Mouse (Mus musculus) CH12.LX (cell line): Measurements from ENCODE around the gene Ptprk. TPM values are rescaled to one million over a fixed set of nuclear protein-coding genes. Genes with fewer than 3 reads are reported as not detected.

ENCODE experiments used
- DNase-seq: peaks from one replicate; pipeline ENCODE4 v3.0.0-alpha.2; 2013; ENCODE audit errors: extremely low read depth
- H3K27ac ChIP-seq: 2 replicates; pipeline ENCODE4 v1.5.1; 2012; ENCODE audit warnings: low read depth, mild to moderate bottlenecking, control low read depth, moderate library complexity; ENCODE audit not compliant: insufficient read depth
- H3K27me3 ChIP-seq: replicated peaks from 2 replicates; pipeline ENCODE3; 2012; ENCODE audit warnings: inconsistent platforms
- H3K36me3 ChIP-seq, 2 experiments: replicated peaks in 1 of 2; 2 replicates each; pipeline versions ENCODE3 to v1.6.1; 2012; ENCODE audit warnings: inconsistent platforms in 1 of 2, low read length in 1 of 2, mild to moderate bottlenecking in 1 of 2, mixed read lengths in 1 of 2, moderate library complexity in 1 of 2; ENCODE audit not compliant: control insufficient read depth in 1 of 2, insufficient read depth in 1 of 2
- H3K4me1 ChIP-seq, 2 experiments: 2 replicates each; pipeline ENCODE4 v1.6.1; 2012; ENCODE audit warnings: inconsistent platforms in 1 of 2, moderate library complexity in 1 of 2; ENCODE audit not compliant: insufficient read depth in 2 of 2, control insufficient read depth in 1 of 2
- H3K4me2 ChIP-seq: 2 replicates; pipeline ENCODE4 v1.6.1; 2012; ENCODE audit warnings: low read depth, mild to moderate bottlenecking, control low read depth; ENCODE audit not compliant: poor library complexity, insufficient read depth, severe bottlenecking
- H3K4me3 ChIP-seq, 3 experiments: fragments of 150-350 bp in 1 of 3; sonication (generic) in 1 of 3; replicated peaks in 1 of 3; 2 replicates each; pipeline versions ENCODE3 to v1.5.1; 2011 to 2012; ENCODE audit warnings: low read depth in 2 of 3, low read length in 2 of 3, mild to moderate bottlenecking in 2 of 3, moderate library complexity in 2 of 3, control low read depth in 1 of 3, improper control_type of control experiment in 1 of 3, inconsistent platforms in 1 of 3, mixed read lengths in 1 of 3; ENCODE audit not compliant: poor library complexity in 1 of 3
- H3K79me2 ChIP-seq: replicated peaks from 2 replicates; pipeline ENCODE4 v1.6.1; 2012; ENCODE audit warnings: mild to moderate bottlenecking, moderate library complexity; ENCODE audit not compliant: control insufficient read depth, poor library complexity, insufficient read depth, severe bottlenecking; ENCODE audit errors: extremely low read depth
- H3K9ac ChIP-seq: 2 replicates; pipeline ENCODE4 v1.6.1; 2012; ENCODE audit warnings: low read depth, mild to moderate bottlenecking, control low read depth, moderate library complexity; ENCODE audit not compliant: insufficient read depth
- H3K9me3 ChIP-seq: replicated peaks from 2 replicates; pipeline ENCODE3; 2012; ENCODE audit warnings: low read length, inconsistent platforms, mixed read lengths
- CTCF ChIP-seq, 2 experiments: IDR thresholded peaks in 1 of 2; conservative IDR thresholded peaks in 1 of 2; 2 replicates each; pipeline ENCODE4 v1.5.1; 2011 to 2012; ENCODE audit warnings: low read depth in 2 of 2, low read length in 2 of 2, improper control_type of control experiment in 1 of 2, inconsistent platforms in 1 of 2, mild to moderate bottlenecking in 1 of 2, moderate library complexity in 1 of 2
- ELF1 ChIP-seq: IDR thresholded peaks from 2 replicates; pipeline ENCODE4 v1.6.1; 2014; ENCODE audit warnings: low read depth, mild to moderate bottlenecking, inconsistent platforms, low read length, improper control_type of control experiment
- EP300 ChIP-seq: IDR thresholded peaks from 2 replicates; pipeline ENCODE4 v1.6.1; 2011; ENCODE audit warnings: low read length, improper control_type of control experiment
- ETS1 ChIP-seq: conservative IDR thresholded peaks from 2 replicates; pipeline ENCODE4 v1.6.1; 2012; ENCODE audit warnings: low read depth, mild to moderate bottlenecking, inconsistent platforms, low read length, improper control_type of control experiment, moderate library complexity
- GABPA ChIP-seq: IDR thresholded peaks from 2 replicates; pipeline ENCODE4 v1.6.1; 2012; ENCODE audit warnings: low read depth, low read length, improper control_type of control experiment, inconsistent platforms; ENCODE audit not compliant: insufficient replicate concordance
- HCFC1 ChIP-seq: IDR thresholded peaks from 2 replicates; pipeline ENCODE4 v1.6.1; 2012; ENCODE audit warnings: low read depth, mild to moderate bottlenecking, inconsistent platforms, low read length, improper control_type of control experiment
- IRF4 ChIP-seq: IDR thresholded peaks from 2 replicates; pipeline ENCODE4 v1.6.1; 2014; ENCODE audit warnings: low read depth, mild to moderate bottlenecking, inconsistent platforms, low read length, improper control_type of control experiment
- JUN ChIP-seq: IDR thresholded peaks from 2 replicates; pipeline ENCODE4 v1.6.1; 2011; ENCODE audit warnings: low read depth, mild to moderate bottlenecking, low read length, improper control_type of control experiment, moderate library complexity; ENCODE audit not compliant: insufficient read depth
- JUND ChIP-seq: conservative IDR thresholded peaks from 2 replicates; pipeline ENCODE4 v1.6.1; 2011; ENCODE audit warnings: low read depth, low read length, improper control_type of control experiment
- KAT2A ChIP-seq: IDR thresholded peaks from 2 replicates; pipeline ENCODE4 v1.6.1; 2012; ENCODE audit warnings: low read length, improper control_type of control experiment, inconsistent platforms; ENCODE audit not compliant: insufficient replicate concordance
- MAFK ChIP-seq: IDR thresholded peaks from 2 replicates; pipeline ENCODE4 v1.6.1; 2011; ENCODE audit warnings: low read length, improper control_type of control experiment; ENCODE audit not compliant: insufficient replicate concordance
- MAX ChIP-seq: IDR thresholded peaks from 2 replicates; pipeline ENCODE4 v1.6.1; 2011; ENCODE audit warnings: low read length, improper control_type of control experiment
- MAZ ChIP-seq: IDR thresholded peaks from 2 replicates; pipeline ENCODE4 v1.6.1; 2012; ENCODE audit warnings: low read depth, mild to moderate bottlenecking, inconsistent platforms, low read length, improper control_type of control experiment, moderate library complexity
- MEF2A ChIP-seq: IDR thresholded peaks from 2 replicates; pipeline ENCODE4 v1.6.1; 2014; ENCODE audit warnings: low read depth, mild to moderate bottlenecking, inconsistent platforms, low read length, improper control_type of control experiment, borderline replicate concordance
- MXI1 ChIP-seq: IDR thresholded peaks from 2 replicates; pipeline ENCODE4 v1.6.1; 2011; ENCODE audit warnings: mild to moderate bottlenecking, low read depth, low read length, improper control_type of control experiment
- MYC ChIP-seq: IDR thresholded peaks from 2 replicates; pipeline ENCODE4 v1.6.1; 2011; ENCODE audit warnings: low read depth, mild to moderate bottlenecking, improper control_type of control experiment, low read length
- NELFE ChIP-seq: IDR thresholded peaks from 2 replicates; pipeline ENCODE4 v1.6.1; 2011; ENCODE audit warnings: low read depth, low read length, improper control_type of control experiment
- PAX5 ChIP-seq: IDR thresholded peaks from 2 replicates; pipeline ENCODE4 v1.6.1; 2012; ENCODE audit warnings: low read length, inconsistent platforms, mixed read lengths
- POLR2A ChIP-seq: IDR thresholded peaks from 2 replicates; pipeline ENCODE4 v1.6.1; 2011; ENCODE audit warnings: low read depth, mild to moderate bottlenecking, improper control_type of control experiment, low read length
- POLR2AphosphoS2 ChIP-seq: IDR thresholded peaks from 2 replicates; pipeline ENCODE4 v1.6.1; 2011; ENCODE audit warnings: low read depth, low read length, improper control_type of control experiment
- SIN3A ChIP-seq: IDR thresholded peaks from 2 replicates; pipeline ENCODE4 v1.6.1; 2012; ENCODE audit warnings: low read length, improper control_type of control experiment, inconsistent platforms
- SMC3 ChIP-seq: IDR thresholded peaks from 2 replicates; pipeline ENCODE4 v1.6.1; 2011; ENCODE audit warnings: low read depth, low read length, improper control_type of control experiment
- TBP ChIP-seq: conservative IDR thresholded peaks from 2 replicates; pipeline ENCODE4 v1.6.1; 2011; ENCODE audit warnings: low read depth, low read length, improper control_type of control experiment
- TCF12 ChIP-seq: IDR thresholded peaks from 2 replicates; pipeline ENCODE4 v1.6.1; 2014; ENCODE audit warnings: low read depth, mild to moderate bottlenecking, inconsistent platforms, low read length, improper control_type of control experiment
- USF1 ChIP-seq: IDR thresholded peaks from 2 replicates; pipeline ENCODE4 v1.6.1; 2014; ENCODE audit warnings: low read depth, mild to moderate bottlenecking, inconsistent platforms, low read length, improper control_type of control experiment
- USF2 ChIP-seq: conservative IDR thresholded peaks from 2 replicates; pipeline ENCODE4 v1.6.1; 2011; ENCODE audit warnings: low read depth, low read length, improper control_type of control experiment
- ZKSCAN1 ChIP-seq: IDR thresholded peaks from 2 replicates; pipeline ENCODE4 v1.6.1; 2012; ENCODE audit warnings: low read depth, inconsistent platforms, low read length, improper control_type of control experiment, borderline replicate concordance
- ZMIZ1 ChIP-seq: IDR thresholded peaks from 2 replicates; pipeline ENCODE4 v1.6.1; 2012; ENCODE audit warnings: low read depth, mild to moderate bottlenecking, inconsistent platforms, low read length, improper control_type of control experiment
- ZNF384 ChIP-seq: IDR thresholded peaks from 2 replicates; pipeline ENCODE4 v1.6.1; 2012; ENCODE audit warnings: low read depth, low read length, improper control_type of control experiment, inconsistent platforms
- dilution Hi-C: fragments of 300-500 bp; cut with MboI; formaldehyde crosslinking; loops from 2 replicates; pipeline ENCODE4 v1.14.3; 2020; ENCODE audit warnings: low sequenced_read_pairs; ENCODE audit not compliant: extremely low pct_unique_long_range_greater_than_20kb, extremely low pct_ligation_motif_present
- in situ Hi-C: fragments of 300-500 bp; cut with MboI; formaldehyde crosslinking; loops from 3 replicates; pipeline ENCODE4 v1.14.3; 2019; ENCODE audit warnings: low sequenced_read_pairs, low pct_ligation_motif_present, low pct_unique_long_range_greater_than_20kb, mixed read lengths
- polyA plus RNA-seq: library from polyadenylated mRNA; unstranded; fragments of >175 nt; gene quantifications from 2 replicates; pipeline ENCODE4 v1.2.1, GENCODE M21; 2012; ENCODE audit warnings: low read depth; ENCODE audit not compliant: insufficient read length
- total RNA-seq, 2 experiments: library from RNA; depleted of rRNA; stranded (reverse); fragments of 300-350 nt in 1 of 2; fragments of >200 nt in 1 of 2; gene quantifications; 2 replicates each; pipeline ENCODE4 v1.2.3; 2012 to 2014

The Ptprk gene
- total and polyA plus RNA-seq, 3 experiments, result not detected

GRCm38 (mm10) chr10:28167097-28167496 is 92.5 kb downstream of the Ptprk start:
- Histone ChIP-seq H3K4me3 (no peak overlapping the region), H3K36me3 (no peaks in the 10 kb centered on the region), H3K79me2 (no peaks in the 10 kb centered on the region), H3K4me1 (no peaks in the 10 kb centered on the region), H3K27ac (no peak overlapping the region), H3K27me3 (no peaks in the 10 kb centered on the region), H3K9me3 (peaks cover 5% of the 10 kb centered on the region), H3K4me2 (no peak overlapping the region), H3K9ac (no peak overlapping the region)
- in situ Hi-C loops, result no loop called here
- dilution Hi-C loops, result no loop called here
- DNase-seq, result no peak
- TF ChIP-seq USF2 (no peak), MAZ (no peak), JUND (no peak), CTCF (conservative IDR thresholded peaks at IDR 0.05 in 1 of 2, IDR thresholded peaks at IDR 0.05 in 1 of 2; ENCODE audit: low read depth in 2 of 2, low read length in 2 of 2) (no peak), ETS1 (no peak), SIN3A (no peak), ZNF384 (no peak), HCFC1 (no peak), TBP (no peak), GABPA (no peak), ZMIZ1 (no peak), JUN (no peak), MAX (no peak), ZKSCAN1 (no peak), IRF4 (no peak), KAT2A (no peak), NELFE (no peak), POLR2AphosphoS2 (no peak), USF1 (no peak)

- in situ Hi-C loops (no loop called here), dilution Hi-C loops (no loop called here)
- Histone ChIP-seq H3K36me3 (no peaks in the 10 kb centered on the region), H3K79me2 (no peaks in the 10 kb centered on the region), H3K4me1 (no peaks in the 10 kb centered on the region), H3K27ac (no peak overlapping the region), H3K4me3 (no peak overlapping the region), H3K9ac (no peak overlapping the region), H3K9me3 (peaks cover 5% of the 10 kb centered on the region), H3K4me2 (no peak overlapping the region), H3K27me3 (no peaks in the 10 kb centered on the region)
- TF ChIP-seq TCF12 (no peak), SMC3 (no peak), GABPA (no peak), EP300 (no peak), TBP (no peak), PAX5 (no peak), USF1 (no peak), ELF1 (no peak), MEF2A (no peak), MYC (no peak), USF2 (no peak), MAFK (no peak), NELFE (no peak), ETS1 (no peak), SIN3A (no peak), IRF4 (no peak), MXI1 (no peak), POLR2A (no peak)
- DNase-seq, result no peak
Measured at GRCm38 (mm10) chr10:28171196-28171595, 96.6 kb downstream of the Ptprk start.
